Mouse (Mus musculus): ENCODE measurements around the gene Trak1. TPM values are rescaled to one million over a fixed set of nuclear protein-coding genes. Genes with fewer than 3 reads are reported as not detected.
"Not testable (repeated sequence)": the region's sequence is repeated elsewhere in the genome, so short reads cannot be mapped to it uniquely, and the experiment has no call there.

Gene Trak1
- polyA plus RNA-seq, 1 experiment from 2014 or later: 37.3 TPM

GRCm38 (mm10) chr9:121436501-121436900 is 139.2 kb downstream of the Trak1 start:
- Histone ChIP-seq H3K9ac (0 out of 2 replicates have a peak overlapping the region, but pooled peaks have one; percentile 37), H3K9me3 (replicated peaks) (no peaks in the 10 kb centered on the region), H3K27me3 (replicated peaks) (no peaks in the 10 kb centered on the region), H3K4me1 (replicated peaks) (peaks cover 41% of the 10 kb centered on the region), H3K36me3 (peaks cover 20% of the 10 kb centered on the region; the same call in 1 of the 2 replicates), H3K4me2 (no peak overlapping the region), H3K27ac (ENCODE audit: poor library complexity, severe bottlenecking) (peak overlapping the region; percentile 74), H3K4me3 (no peak overlapping the region)
- 0 out of 2 replicates have a peak, but pooled peaks have one; percentile 16 for ATAC-seq (ENCODE audit: insufficient number of reproducible peaks, low FRiP score)
- 8% methylated on average over 1 of the region's 1 CpGs for WGBS

GRCm38 (mm10) chr9:121442145-121442544 is 144.8 kb downstream of the Trak1 start:
- no peaks in the 10 kb centered on the region for H3K27me3 ChIP-seq (replicated peaks)
- no peak overlapping the region for H3K27ac ChIP-seq (ENCODE audit: poor library complexity, severe bottlenecking)
- H3K9me3 ChIP-seq (replicated peaks): no peaks in the 10 kb centered on the region
- peaks cover 7% of the 10 kb centered on the region for H3K4me1 ChIP-seq (replicated peaks)
- H3K4me3 ChIP-seq: no peak overlapping the region
- H3K36me3 ChIP-seq: peaks cover 54% of the 10 kb centered on the region
- no peak for ATAC-seq (ENCODE audit: insufficient number of reproducible peaks, low FRiP score)
- 94% methylated on average over 1 of the region's 1 CpGs for WGBS
- H3K4me2 ChIP-seq: no peak overlapping the region
- H3K9ac ChIP-seq: no peak overlapping the region

- H3K4me2 ChIP-seq: no peak overlapping the region
- ATAC-seq (ENCODE audit: insufficient number of reproducible peaks, low FRiP score): no peak
- no peaks in the 10 kb centered on the region for H3K27me3 ChIP-seq (replicated peaks)
- no peak overlapping the region for H3K4me3 ChIP-seq
- H3K27ac ChIP-seq (ENCODE audit: poor library complexity, severe bottlenecking): no peak overlapping the region
- H3K9ac ChIP-seq: no peak overlapping the region
- peaks cover 71% of the 10 kb centered on the region for H3K36me3 ChIP-seq
- H3K4me1 ChIP-seq (replicated peaks): 0 out of 2 replicates have a peak, but pooled peaks cover 3% of the 10 kb centered on the region
- 69% methylated on average over 31 of the region's 31 CpGs for WGBS
- H3K9me3 ChIP-seq (replicated peaks): no peaks in the 10 kb centered on the region
Observed at GRCm38 (mm10) chr9:121443696-121444366, 146.5 kb downstream of the Trak1 start.

GRCm38 (mm10) chr9:121444367-121444707 is 147.0 kb downstream of the Trak1 start:
- Histone ChIP-seq H3K36me3 (peaks cover 76% of the 10 kb centered on the region), H3K9ac (no peak overlapping the region), H3K27me3 (replicated peaks) (no peaks in the 10 kb centered on the region), H3K9me3 (replicated peaks) (no peaks in the 10 kb centered on the region), H3K4me3 (no peak overlapping the region), H3K4me2 (no peak overlapping the region), H3K27ac (ENCODE audit: poor library complexity, severe bottlenecking) (no peak overlapping the region), H3K4me1 (replicated peaks) (0 out of 2 replicates have a peak, but pooled peaks cover 3% of the 10 kb centered on the region)
- 82% methylated on average over 3 of the region's 3 CpGs for WGBS
- no peak for ATAC-seq (ENCODE audit: insufficient number of reproducible peaks, low FRiP score)

- Histone ChIP-seq H3K27ac (ENCODE audit: poor library complexity, severe bottlenecking) (no peak overlapping the region), H3K9ac (no peak overlapping the region), H3K4me2 (no peak overlapping the region), H3K9me3 (replicated peaks) (no peaks in the 10 kb centered on the region), H3K4me3 (no peak overlapping the region), H3K36me3 (peaks cover 85% of the 10 kb centered on the region), H3K4me1 (replicated peaks) (0 out of 2 replicates have a peak, but pooled peaks cover 3% of the 10 kb centered on the region), H3K27me3 (replicated peaks) (no peaks in the 10 kb centered on the region)
- ATAC-seq (ENCODE audit: insufficient number of reproducible peaks, low FRiP score): no peak
- 79% methylated on average over 2 of the region's 2 CpGs for WGBS
Observed at GRCm38 (mm10) chr9:121445364-121445763, 148.1 kb downstream of the Trak1 start.

GRCm38 (mm10) chr9:121446431-121446831 is 149.1 kb downstream of the Trak1 start:
- no peaks in the 10 kb centered on the region for H3K27me3 ChIP-seq (replicated peaks)
- WGBS: 90% methylated on average over 13 of the region's 13 CpGs
- H3K4me1 ChIP-seq (replicated peaks): 0 out of 2 replicates have a peak, but pooled peaks cover 2% of the 10 kb centered on the region
- no peak overlapping the region for H3K4me2 ChIP-seq
- H3K27ac ChIP-seq (ENCODE audit: poor library complexity, severe bottlenecking): no peak overlapping the region
- no peak overlapping the region for H3K4me3 ChIP-seq
- H3K36me3 ChIP-seq: peaks cover 88% of the 10 kb centered on the region
- no peak for ATAC-seq (ENCODE audit: insufficient number of reproducible peaks, low FRiP score)
- H3K9ac ChIP-seq: no peak overlapping the region
- no peaks in the 10 kb centered on the region for H3K9me3 ChIP-seq (replicated peaks)

GRCm38 (mm10) chr9:121452342-121452942 is 155.1 kb downstream of the Trak1 start:
- not testable (repeated sequence) for H3K27me3 ChIP-seq (replicated peaks); ATAC-seq (ENCODE audit: insufficient number of reproducible peaks, low FRiP score); H3K4me3 ChIP-seq; H3K9me3 ChIP-seq (replicated peaks)
- H3K4me1 ChIP-seq (replicated peaks): peaks cover 17% of the 10 kb centered on the region
- H3K27ac ChIP-seq (ENCODE audit: poor library complexity, severe bottlenecking): peak overlapping the region; percentile 65
- WGBS: 32% methylated on average over 9 of the region's 9 CpGs
- peaks cover 78% of the 10 kb centered on the region for H3K36me3 ChIP-seq
- H3K9ac ChIP-seq: peak overlapping the region; percentile 10; the same call in 1 of the 2 replicates
- peak overlapping the region; percentile 20; the same call in 1 of the 2 replicates for H3K4me2 ChIP-seq

GRCm38 (mm10) chr9:121454891-121455290 is 157.6 kb downstream of the Trak1 start:
- H3K36me3 ChIP-seq: peaks cover 65% of the 10 kb centered on the region
- no peak overlapping the region for H3K4me2 ChIP-seq
- H3K27ac ChIP-seq (ENCODE audit: poor library complexity, severe bottlenecking): no peak overlapping the region
- H3K27me3 ChIP-seq (replicated peaks): no peaks in the 10 kb centered on the region
- no peak for ATAC-seq (ENCODE audit: insufficient number of reproducible peaks, low FRiP score)
- no peak overlapping the region for H3K9ac ChIP-seq
- H3K9me3 ChIP-seq (replicated peaks): no peaks in the 10 kb centered on the region
- H3K4me1 ChIP-seq (replicated peaks): peaks cover 17% of the 10 kb centered on the region
- WGBS: 88% methylated on average over 3 of the region's 3 CpGs
- no peak overlapping the region for H3K4me3 ChIP-seq

- H3K27ac ChIP-seq (ENCODE audit: poor library complexity, severe bottlenecking): no peak overlapping the region
- no peaks in the 10 kb centered on the region for H3K9me3 ChIP-seq (replicated peaks)
- no peak overlapping the region for H3K9ac ChIP-seq
- WGBS: 66% methylated on average over 13 of the region's 13 CpGs
- no peaks in the 10 kb centered on the region for H3K27me3 ChIP-seq (replicated peaks)
- H3K4me1 ChIP-seq (replicated peaks): peaks cover 17% of the 10 kb centered on the region
- H3K4me3 ChIP-seq: no peak overlapping the region
- no peak overlapping the region for H3K4me2 ChIP-seq
- no peak for ATAC-seq (ENCODE audit: insufficient number of reproducible peaks, low FRiP score)
- H3K36me3 ChIP-seq: peaks cover 67% of the 10 kb centered on the region
Observed at GRCm38 (mm10) chr9:121456739-121457515, 159.6 kb downstream of the Trak1 start.

GRCm38 (mm10) chr9:121458466-121458865 is 161.2 kb downstream of the Trak1 start:
- WGBS: 27% methylated on average over 8 of the region's 8 CpGs
- H3K4me3 ChIP-seq: no peak overlapping the region
- no peak overlapping the region for H3K9ac ChIP-seq
- no peak overlapping the region for H3K4me2 ChIP-seq
- no peak for ATAC-seq (ENCODE audit: insufficient number of reproducible peaks, low FRiP score)
- H3K27me3 ChIP-seq (replicated peaks): no peaks in the 10 kb centered on the region
- H3K9me3 ChIP-seq (replicated peaks): no peaks in the 10 kb centered on the region
- H3K4me1 ChIP-seq (replicated peaks): peaks cover 10% of the 10 kb centered on the region; the same call in 1 of the 2 replicates
- peaks cover 67% of the 10 kb centered on the region for H3K36me3 ChIP-seq
- no peak overlapping the region for H3K27ac ChIP-seq (ENCODE audit: poor library complexity, severe bottlenecking)

- peaks cover 65% of the 10 kb centered on the region for H3K36me3 ChIP-seq
- no peak for ATAC-seq (ENCODE audit: insufficient number of reproducible peaks, low FRiP score)
- no peak overlapping the region for H3K4me2 ChIP-seq
- peaks cover 10% of the 10 kb centered on the region; the same call in 1 of the 2 replicates for H3K4me1 ChIP-seq (replicated peaks)
- no peak overlapping the region for H3K4me3 ChIP-seq
- no peaks in the 10 kb centered on the region for H3K27me3 ChIP-seq (replicated peaks)
- no peak overlapping the region for H3K27ac ChIP-seq (ENCODE audit: poor library complexity, severe bottlenecking)
- no peaks in the 10 kb centered on the region for H3K9me3 ChIP-seq (replicated peaks)
- no peak overlapping the region for H3K9ac ChIP-seq
- WGBS: 67% methylated on average over 2 of the region's 2 CpGs
Observed at GRCm38 (mm10) chr9:121459950-121460349, 162.6 kb downstream of the Trak1 start.

Measured in heart, embryonic 12.5 days (tissue).